Mouse (Mus musculus) erythroid progenitor cell, adult 5-6 weeks (primary cell): ENCODE data around the gene Hcn3. TPM values are rescaled to one million over a fixed set of nuclear protein-coding genes. Genes with fewer than 3 reads are reported as not detected.

Experiments
- ATAC-seq: replicated peaks from 2 replicates; pipeline ENCODE4 v1.8.0; 2016; ENCODE audit warnings: moderate number of reproducible peaks, mild to moderate bottlenecking, moderate TSS enrichment, inconsistent platforms; ENCODE audit not compliant: poor library complexity, low FRiP score, severe bottlenecking
- total RNA-seq, 2 experiments: library from RNA; stranded (forward) in 1 of 2; stranded (reverse) in 1 of 2; fragments of 150-400 nt in 1 of 2; fragments of 186-747, 209-891 nt in 1 of 2; gene quantifications; 2 replicates each; pipeline versions ENCODE4 v1.2.3 to v1.2.4; 2015 to 2017; ENCODE audit warnings: low replicate concordance in 2 of 2

Gene Hcn3
- total RNA-seq, 2 experiments from 2014 or later = 3.3 TPM; not detected in 1

GRCm38 (mm10) chr3:89102495-89103290 lies 57.3 kb downstream of the Hcn3 start:
- ATAC-seq = no peak

- ATAC-seq = peak; percentile 98
Measured at GRCm38 (mm10) chr3:89101812-89102494, 58.0 kb downstream of the Hcn3 start, which contains the start of gene Fdps. Gene Fdps, minus strand, starts transcription at chr3:89101959.

- ATAC-seq = peak; percentile 58
Measured at GRCm38 (mm10) chr3:89101459-89101811, 58.6 kb downstream of the Hcn3 start.

- ATAC-seq = no peak
Measured at GRCm38 (mm10) chr3:89100811-89101210, 59.2 kb downstream of the Hcn3 start, which contains the start of gene Gm43738. Gene Gm43738, minus strand, starts transcription at chr3:89101099.

Other genes with a start within 250 kb of the Hcn3 start
- gene Msto1, start 246.2 kb downstream of the Hcn3 start, total RNA-seq (2015; ENCODE audit: low replicate concordance) = 1.4 TPM in 1 of 2 replicates, not detected in the other
- 1.8 and 3.9 TPM in 2 replicates for gene Msto1, start 246.2 kb downstream of the Hcn3 start, total RNA-seq (2017; ENCODE audit: low replicate concordance)
- 71.7 and 82.9 TPM in 2 replicates for gene Ash1l, start 209.6 kb downstream of the Hcn3 start, total RNA-seq (2015; ENCODE audit: low replicate concordance)
- gene Ash1l, start 209.6 kb downstream of the Hcn3 start, total RNA-seq (2017; ENCODE audit: low replicate concordance) = 69.7 and 70.7 TPM in 2 replicates
- 63.8 and 81.7 TPM in 2 replicates for gene Dap3, start 209.0 kb downstream of the Hcn3 start, total RNA-seq (2015; ENCODE audit: low replicate concordance)
- 18.3 and 46.8 TPM in 2 replicates for gene Dap3, start 209.0 kb downstream of the Hcn3 start, total RNA-seq (2017; ENCODE audit: low replicate concordance)
- 1.8 and 3.8 TPM in 2 replicates for gene Rusc1, start 66.9 kb downstream of the Hcn3 start, total RNA-seq (2015; ENCODE audit: low replicate concordance)
- 3.5 TPM in 2 replicates for gene Rusc1, start 66.9 kb downstream of the Hcn3 start, total RNA-seq (2017; ENCODE audit: low replicate concordance)
- gene Gm43738, start 59.1 kb downstream of the Hcn3 start, total RNA-seq (2015; ENCODE audit: low replicate concordance) = not detected in 2 replicates
- gene Gm43738, start 59.1 kb downstream of the Hcn3 start, total RNA-seq (2017; ENCODE audit: low replicate concordance) = not detected in 2 replicates
- 20.1 and 28.5 TPM in 2 replicates for gene Fdps, start 58.2 kb downstream of the Hcn3 start, total RNA-seq (2015; ENCODE audit: low replicate concordance)
- gene Fdps, start 58.2 kb downstream of the Hcn3 start, total RNA-seq (2017; ENCODE audit: low replicate concordance) = 30.0 and 31.4 TPM in 2 replicates
- 13.8 and 16.6 TPM in 2 replicates for gene Pklr, start 24.1 kb downstream of the Hcn3 start, total RNA-seq (2015; ENCODE audit: low replicate concordance)
- 5.5 TPM in 2 replicates for gene Pklr, start 24.1 kb downstream of the Hcn3 start, total RNA-seq (2017; ENCODE audit: low replicate concordance)
- gene Clk2, start 4.6 kb upstream of the Hcn3 start, total RNA-seq (2015; ENCODE audit: low replicate concordance) = 42.5 and 52.8 TPM in 2 replicates
- 41.1 and 50.4 TPM in 2 replicates for gene Clk2, start 4.6 kb upstream of the Hcn3 start, total RNA-seq (2017; ENCODE audit: low replicate concordance)
- gene Scamp3, start 17.3 kb upstream of the Hcn3 start, total RNA-seq (2015; ENCODE audit: low replicate concordance) = 19.3 and 33.9 TPM in 2 replicates
- 3.6 and 8.0 TPM in 2 replicates for gene Scamp3, start 17.3 kb upstream of the Hcn3 start, total RNA-seq (2017; ENCODE audit: low replicate concordance)
- 5.0 and 5.4 TPM in 2 replicates for gene Fam189b, start 22.9 kb upstream of the Hcn3 start, total RNA-seq (2015; ENCODE audit: low replicate concordance)
- 2.6 TPM in 1 of 2 replicates, not detected in the other for gene Fam189b, start 22.9 kb upstream of the Hcn3 start, total RNA-seq (2017; ENCODE audit: low replicate concordance)
- 27.4 and 36.5 TPM in 2 replicates for gene Gba, start 42.7 kb upstream of the Hcn3 start, total RNA-seq (2015; ENCODE audit: low replicate concordance)
- gene Gba, start 42.7 kb upstream of the Hcn3 start, total RNA-seq (2017; ENCODE audit: low replicate concordance) = 16.8 and 18.1 TPM in 2 replicates
- gene Thbs3, start 55.0 kb upstream of the Hcn3 start, total RNA-seq (2015; ENCODE audit: low replicate concordance) = not detected in 2 replicates
- gene Thbs3, start 55.0 kb upstream of the Hcn3 start, total RNA-seq (2017; ENCODE audit: low replicate concordance) = not detected in 2 replicates
- gene Mtx1, start 66.9 kb upstream of the Hcn3 start, total RNA-seq (2015; ENCODE audit: low replicate concordance) = 8.6 and 21.0 TPM in 2 replicates
- gene Mtx1, start 66.9 kb upstream of the Hcn3 start, total RNA-seq (2017; ENCODE audit: low replicate concordance) = 14.5 and 15.8 TPM in 2 replicates
- gene Muc1, start 68.9 kb upstream of the Hcn3 start, total RNA-seq (2015; ENCODE audit: low replicate concordance) = not detected in 2 replicates
- gene Muc1, start 68.9 kb upstream of the Hcn3 start, total RNA-seq (2017; ENCODE audit: low replicate concordance) = not detected in 2 replicates
- gene Krtcap2, start 85.8 kb upstream of the Hcn3 start, total RNA-seq (2015; ENCODE audit: low replicate concordance) = 39.0 and 64.2 TPM in 2 replicates
- 7.2 and 29.1 TPM in 2 replicates for gene Krtcap2, start 85.8 kb upstream of the Hcn3 start, total RNA-seq (2017; ENCODE audit: low replicate concordance)
- gene Trim46, start 86.1 kb upstream of the Hcn3 start, total RNA-seq (2015; ENCODE audit: low replicate concordance) = 1.3 TPM in 1 of 2 replicates, not detected in the other
- not detected in 2 replicates for gene Trim46, start 86.1 kb upstream of the Hcn3 start, total RNA-seq (2017; ENCODE audit: low replicate concordance)
- 16.8 and 18.4 TPM in 2 replicates for gene Dpm3, start 99.2 kb upstream of the Hcn3 start, total RNA-seq (2015; ENCODE audit: low replicate concordance)
- gene Dpm3, start 99.2 kb upstream of the Hcn3 start, total RNA-seq (2017; ENCODE audit: low replicate concordance) = 8.3 TPM in 1 of 2 replicates, not detected in the other
- 17.7 and 35.6 TPM in 2 replicates for gene Slc50a1, start 110.4 kb upstream of the Hcn3 start, total RNA-seq (2015; ENCODE audit: low replicate concordance)
- 3.7 and 9.7 TPM in 2 replicates for gene Slc50a1, start 110.4 kb upstream of the Hcn3 start, total RNA-seq (2017; ENCODE audit: low replicate concordance)
- gene Efna1, start 120.9 kb upstream of the Hcn3 start, total RNA-seq (2015; ENCODE audit: low replicate concordance) = not detected in 2 replicates
- gene Efna1, start 120.9 kb upstream of the Hcn3 start, total RNA-seq (2017; ENCODE audit: low replicate concordance) = not detected in 2 replicates
- gene Efna3, start 162.8 kb upstream of the Hcn3 start, total RNA-seq (2015; ENCODE audit: low replicate concordance) = not detected in 2 replicates
- gene Efna3, start 162.8 kb upstream of the Hcn3 start, total RNA-seq (2017; ENCODE audit: low replicate concordance) = not detected in 2 replicates
- gene Efna4, start 177.8 kb upstream of the Hcn3 start, total RNA-seq (2015; ENCODE audit: low replicate concordance) = not detected in 2 replicates
- not detected in 2 replicates for gene Efna4, start 177.8 kb upstream of the Hcn3 start, total RNA-seq (2017; ENCODE audit: low replicate concordance)
- 6.5 and 13.8 TPM in 2 replicates for gene Adam15, start 189.8 kb upstream of the Hcn3 start, total RNA-seq (2015; ENCODE audit: low replicate concordance)
- gene Adam15, start 189.8 kb upstream of the Hcn3 start, total RNA-seq (2017; ENCODE audit: low replicate concordance) = 0.77 and 3.5 TPM in 2 replicates
- not detected in 2 replicates for gene Dcst2, start 201.8 kb upstream of the Hcn3 start, total RNA-seq (2015; ENCODE audit: low replicate concordance)
- not detected in 2 replicates for gene Dcst2, start 201.8 kb upstream of the Hcn3 start, total RNA-seq (2017; ENCODE audit: low replicate concordance)
- not detected in 2 replicates for gene Dcst1, start 205.1 kb upstream of the Hcn3 start, total RNA-seq (2015; ENCODE audit: low replicate concordance)
- gene Dcst1, start 205.1 kb upstream of the Hcn3 start, total RNA-seq (2017; ENCODE audit: low replicate concordance) = not detected in 2 replicates
- gene Zbtb7b, start 234.6 kb upstream of the Hcn3 start, total RNA-seq (2015; ENCODE audit: low replicate concordance) = 2.1 and 7.9 TPM in 2 replicates
- gene Zbtb7b, start 234.6 kb upstream of the Hcn3 start, total RNA-seq (2017; ENCODE audit: low replicate concordance) = 5.1 and 8.9 TPM in 2 replicates
- 1.4 TPM in 1 of 2 replicates, not detected in the other for gene Lenep, start 242.6 kb upstream of the Hcn3 start, total RNA-seq (2015; ENCODE audit: low replicate concordance)
- not detected in 2 replicates for gene Lenep, start 242.6 kb upstream of the Hcn3 start, total RNA-seq (2017; ENCODE audit: low replicate concordance)